In the genomic region with DNA sequence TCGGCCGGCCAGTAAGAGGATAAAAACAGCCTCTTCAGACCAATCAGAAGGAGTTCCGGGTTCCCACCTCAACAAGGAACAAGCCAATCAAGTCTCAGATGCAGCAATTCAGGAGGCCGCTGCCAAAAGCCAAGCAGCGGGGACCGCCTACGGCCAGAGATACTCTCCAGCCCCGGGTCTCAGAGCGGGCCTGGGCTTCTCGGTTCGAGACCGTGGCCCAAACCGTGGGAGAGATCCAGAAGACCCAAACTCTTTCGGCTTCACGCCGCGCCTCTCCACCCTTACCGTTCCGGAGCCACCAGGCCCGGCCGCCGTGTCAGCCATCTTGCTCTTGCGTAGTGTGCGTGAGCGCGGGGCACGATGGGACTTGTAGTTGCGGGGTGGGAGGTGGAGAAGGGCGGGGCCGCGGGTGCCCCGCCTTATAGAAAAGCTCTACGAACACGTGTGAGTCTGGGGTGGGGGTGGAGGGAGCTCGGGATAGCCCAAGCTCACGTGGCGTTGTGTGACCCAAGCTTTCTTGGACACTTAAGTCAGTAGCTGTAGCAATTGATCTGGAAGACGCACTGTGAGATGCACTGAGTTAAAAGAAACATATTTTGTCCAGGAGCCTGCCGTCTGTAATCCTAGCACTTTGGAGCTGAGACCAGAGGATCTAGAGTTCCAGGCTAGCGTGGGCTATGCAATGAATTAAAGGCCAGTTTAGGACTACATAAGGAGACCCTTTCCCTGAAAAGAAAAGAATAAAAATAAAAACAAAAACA, we compare ENCODE assay signal across 8 mouse cellular contexts. TPM values are rescaled to one million over a fixed set of nuclear protein-coding genes. Genes with fewer than 3 reads are reported as not detected.
DNase-seq lines count a peak whose midpoint lies in the region; ATAC-seq and TF ChIP-seq lines count a peak whose summit lies in the region.

TSS of gene Taf8 (minus strand) at position 347 of the 761 bp plus-strand sequence.

- DNase-seq in G1E (ENCODE audit: low spot score) = peak; percentile 89
- peak; percentile 93 for DNase-seq in cerebellum, adult 18-20 months
- DNase-seq in heart, postnatal 36 days = peak; percentile 89 to 99
- DNase-seq in layer of hippocampus, adult 2 months (ENCODE audit: low spot score in 2 of 2) = peak; percentile 90 to 91
- peak; percentile 96 for DNase-seq in lung, embryonic 14.5 days
- DNase-seq in thymus, adult 2 months = peak; percentile 93

- intact Hi-C loops in heart, postnatal 36 days (cut with DNase I) = no loop called here

- H3K27ac ChIP-seq in forebrain, embryonic 16.5 days (ENCODE audit: low read length) = peak within 1 kb of the TSS; percentile 66
- H3K27ac ChIP-seq in layer of hippocampus, adult 2 months = peak within 1 kb of the TSS; percentile 98
- peak within 1 kb of the TSS; percentile 58; the same call in 1 of the 2 replicates for H3K27ac ChIP-seq in lung, embryonic 14.5 days (ENCODE audit: low read depth)
- H3K27ac ChIP-seq in olfactory bulb, adult 2 months (ENCODE audit: insufficient read depth, low read depth, low read length) = peak within 1 kb of the TSS; percentile 95
- peak within 1 kb of the TSS; percentile 58; the same call in 1 of the 2 replicates for H3K27ac ChIP-seq in thymus, adult 2 months (ENCODE audit: control insufficient read depth, insufficient read depth, low read length)

- TF ChIP-seq CTCF in G1E (IDR thresholded peaks at IDR 0.05; ENCODE audit: low read depth, low read length) = no peak
- 0 out of 2 replicates have a peak, but pooled peaks have one; percentile 8 for TF ChIP-seq CTCF in layer of hippocampus, adult 2 months (conservative IDR thresholded peaks at IDR 0.05)
- no peak for TF ChIP-seq CTCF in lung, embryonic 14.5 days (IDR thresholded peaks at IDR 0.05; ENCODE audit: low read depth)
- no peak for TF ChIP-seq CTCF in olfactory bulb, adult 2 months (IDR thresholded peaks at IDR 0.05; ENCODE audit: insufficient read depth, low read depth, low read length)
- TF ChIP-seq CTCF in thymus, adult 2 months (IDR thresholded peaks at IDR 0.05; ENCODE audit: borderline replicate concordance, control insufficient read depth, extremely low read depth, insufficient read depth, low read length, poor library complexity) = 0 out of 2 replicates have a peak, but pooled peaks have one; percentile 40

- H3K4me3 ChIP-seq in G1E (ENCODE audit: low read depth, low read length) = peak within 1 kb of the TSS; percentile 80
- peak within 1 kb of the TSS; percentile 94 for H3K4me3 ChIP-seq in forebrain, embryonic 16.5 days (replicated peaks; ENCODE audit: low read length)
- peak within 1 kb of the TSS; percentile 73 for H3K4me3 ChIP-seq in layer of hippocampus, adult 2 months
- peak within 1 kb of the TSS; percentile 52 for H3K4me3 ChIP-seq in lung, embryonic 14.5 days (ENCODE audit: low read depth, low read length)
- peak within 1 kb of the TSS; percentile 93 for H3K4me3 ChIP-seq in olfactory bulb, adult 2 months (ENCODE audit: insufficient read depth, low read depth, low read length)
- H3K4me3 ChIP-seq in thymus, adult 2 months (ENCODE audit: control insufficient read depth, insufficient read depth, low read length) = peak within 1 kb of the TSS; percentile 71

- no peaks in the 10 kb centered on the region for H3K27me3 ChIP-seq in G1E (ENCODE audit: insufficient read depth, low read length)
- H3K27me3 ChIP-seq in forebrain, embryonic 16.5 days (replicated peaks; ENCODE audit: control insufficient read depth, insufficient read depth, low read length) = no peaks in the 10 kb centered on the region
- no peaks in the 10 kb centered on the region for H3K27me3 ChIP-seq in lung, embryonic 14.5 days (ENCODE audit: insufficient read depth, low read length)
- H3K27me3 ChIP-seq in thymus, adult 2 months (ENCODE audit: control insufficient read depth, insufficient read depth, low read length) = no peaks in the 10 kb centered on the region

- H3K9ac ChIP-seq in forebrain, embryonic 16.5 days (replicated peaks; ENCODE audit: low read depth, low read length) = peak within 1 kb of the TSS; percentile 78
- H3K9ac ChIP-seq in lung, embryonic 14.5 days = peak within 1 kb of the TSS; percentile 58

- peaks cover 56% of the 10 kb centered on the region for H3K4me1 ChIP-seq in G1E (ENCODE audit: insufficient read depth, low read depth, low read length)
- H3K4me1 ChIP-seq in forebrain, embryonic 16.5 days (replicated peaks; ENCODE audit: control insufficient read depth, insufficient read depth, low read length) = peaks cover 15% of the 10 kb centered on the region
- H3K4me1 ChIP-seq in lung, embryonic 14.5 days (ENCODE audit: insufficient read depth) = peaks cover 7% of the 10 kb centered on the region; the same call in 1 of the 2 replicates
- peaks cover 15% of the 10 kb centered on the region for H3K4me1 ChIP-seq in olfactory bulb, adult 2 months (ENCODE audit: control insufficient read depth, insufficient read depth, low read length)
- H3K4me1 ChIP-seq in thymus, adult 2 months (replicated peaks; ENCODE audit: control insufficient read depth, insufficient read depth, low read length) = peaks cover 16% of the 10 kb centered on the region

- peak within 1 kb of the TSS; percentile 94 for H3K4me2 ChIP-seq in forebrain, embryonic 16.5 days (ENCODE audit: low read length)
- H3K4me2 ChIP-seq in lung, embryonic 14.5 days = peak within 1 kb of the TSS; percentile 84

- peak; percentile 81 for TF ChIP-seq POLR2A in olfactory bulb, adult 2 months (IDR thresholded peaks at IDR 0.05; ENCODE audit: insufficient read depth, low read depth, low read length)
- 0 out of 2 replicates have a peak, but pooled peaks have one; percentile 61 for TF ChIP-seq POLR2A in thymus, adult 2 months (IDR thresholded peaks at IDR 0.05; ENCODE audit: control insufficient read depth, extremely low read depth, insufficient read depth, low read length, poor library complexity)

- 2% methylated on average over 40 of the region's 40 CpGs for WGBS in forebrain, embryonic 16.5 days
- WGBS in lung, embryonic 14.5 days = 1% methylated on average over 40 of the region's 40 CpGs
- under 1% methylated on average over 40 of the region's 40 CpGs for WGBS in olfactory bulb, adult 2 months
- 1% methylated on average over 40 of the region's 40 CpGs for WGBS in thymus, adult 2 months

- peak; percentile 84 for ATAC-seq in G1E (ENCODE audit: extremely low read depth, insufficient number of reproducible peaks, low FRiP score, poor library complexity, severe bottlenecking)
- peak; percentile 99 for ATAC-seq in forebrain, embryonic 16.5 days
- peak; percentile 93 for ATAC-seq in lung, embryonic 14.5 days (ENCODE audit: insufficient read depth)

- H3K36me3 ChIP-seq in G1E (replicated peaks) = peaks cover 43% of the 10 kb centered on the region
- no peaks in the 10 kb centered on the region for H3K36me3 ChIP-seq in forebrain, embryonic 16.5 days (ENCODE audit: control insufficient read depth, insufficient read depth)
- peaks cover 24% of the 10 kb centered on the region for H3K36me3 ChIP-seq in lung, embryonic 14.5 days (ENCODE audit: insufficient read depth)
- peaks cover 19% of the 10 kb centered on the region for H3K36me3 ChIP-seq in thymus, adult 2 months (ENCODE audit: control insufficient read depth, insufficient read depth, low read length)

- H3K9me3 ChIP-seq in G1E (replicated peaks) = no peaks in the 10 kb centered on the region
- no peaks in the 10 kb centered on the region for H3K9me3 ChIP-seq in forebrain, embryonic 16.5 days (ENCODE audit: control insufficient read depth, low read length)
- H3K9me3 ChIP-seq in lung, embryonic 14.5 days (ENCODE audit: low read depth, low read length) = no peaks in the 10 kb centered on the region

RNA-seq across cellular contexts. Expression of gene Taf8, which starts in this region (rescaled TPM):
- total RNA-seq in G1E (2014; fragmentation: Nextera tagmentation) = 29.1 and 31.1 TPM in 2 replicates
- total RNA-seq in G1E (2017) = 39.8 and 47.0 TPM in 2 replicates
- 22.3 and 22.4 TPM in 2 replicates for polyA plus RNA-seq in G1E (2012)
- polyA plus RNA-seq in forebrain, embryonic 16.5 days (2015; fragmentation: Nextera tagmentation; extraction: Ambion mirVana) = 24.9 and 25.7 TPM in 2 replicates
- total RNA-seq in heart, postnatal 36 days (2021) = 10 to 100 TPM; 12.0 to 13.6 TPM
- 10 to 100 TPM; 20.5 to 26.2 TPM for total RNA-seq in layer of hippocampus, adult 2 months (2021)
- 22.1 and 26.8 TPM in 2 replicates for polyA plus RNA-seq in lung, embryonic 14.5 days (2014; fragmentation: Nextera tagmentation; extraction: Ambion mirVana)
- not detected in 2 replicates for polyA plus RNA-seq in olfactory bulb, adult 2 months (2012; ENCODE audit: insufficient read depth, insufficient read length, low replicate concordance, missing spikeins)
- polyA plus RNA-seq in thymus, adult 2 months (2012; rRNA removed) = 68.2 and 74.3 TPM in 2 replicates

Comparison
In these comparisons a context has a peak if more than half of its experiments do, and no peak if none do; other contexts are left out.
1. Peak in every context shown above with its lines: DNase-seq, ATAC-seq, H3K4me3 ChIP-seq and H3K27ac ChIP-seq.
2. CTCF ChIP-seq: peak in layer of hippocampus, adult 2 months (single experiment) and thymus, adult 2 months (single experiment); none in G1E (single experiment), lung, embryonic 14.5 days (single experiment) and olfactory bulb, adult 2 months (single experiment).